Mouse (Mus musculus) brain, embryonic 14.5 days (tissue): ENCODE measurements around the gene Adck1. TPM values are rescaled to one million over a fixed set of nuclear protein-coding genes. Genes with fewer than 3 reads are reported as not detected.
A peak's percentile ranks its signal among the peaks of the same experiment; 100 is the strongest.
"Not testable (repeated sequence)": the region's sequence is repeated elsewhere in the genome, so short reads cannot be mapped to it uniquely, and the experiment has no call there.

Experiments used
- DNase-seq: peaks from one replicate; pipeline ENCODE4 v3.0.0-alpha.2; 2011; ENCODE audit warnings: low read depth
- CTCF ChIP-seq: fragments of 200-500 bp; IDR thresholded peaks from 2 replicates; pipeline ENCODE4 v1.5.1; 2012; ENCODE audit warnings: inconsistent platforms, mild to moderate bottlenecking, moderate library complexity, borderline replicate concordance; ENCODE audit not compliant: insufficient read depth, insufficient read length; ENCODE audit errors: extremely low read depth
- POLR2A ChIP-seq: fragments of 200-500 bp; IDR thresholded peaks from 2 replicates; pipeline ENCODE4 v1.6.1; 2012; ENCODE audit warnings: mild to moderate bottlenecking, inconsistent platforms, borderline replicate concordance; ENCODE audit not compliant: poor library complexity, insufficient read depth, insufficient read length, severe bottlenecking; ENCODE audit errors: extremely low read depth
- polyA plus RNA-seq: library from polyadenylated mRNA; depleted of rRNA; stranded (reverse); fragments of >200 nt; gene quantifications from 2 replicates; pipeline ENCODE4 v1.2.3, GENCODE M21; 2012; rRNA removed

The Adck1 gene
- polyA plus RNA-seq, 1 experiment: 35.2 TPM

DNA sequence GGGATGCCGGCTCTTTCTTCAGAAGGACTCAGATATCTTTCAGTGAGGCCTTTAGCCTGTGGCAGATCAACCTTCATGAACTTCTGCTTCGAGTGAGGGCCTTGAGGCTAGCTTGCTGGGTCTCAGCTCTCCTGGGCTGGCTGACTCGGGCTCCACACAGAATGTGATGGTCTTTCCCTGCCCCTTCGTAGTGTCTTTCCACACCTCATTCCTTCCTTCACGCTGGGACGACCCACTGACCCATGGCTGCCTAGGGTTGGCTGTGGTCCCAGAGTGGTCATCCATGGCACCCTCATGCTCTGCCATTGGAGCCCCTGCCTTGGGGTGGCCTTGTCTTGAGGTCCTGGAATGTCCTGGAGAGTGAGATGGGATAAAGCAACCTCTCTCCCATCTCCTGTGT, 100.7 kb downstream of the Adck1 start:
- DNase-seq: no peak

DNA sequence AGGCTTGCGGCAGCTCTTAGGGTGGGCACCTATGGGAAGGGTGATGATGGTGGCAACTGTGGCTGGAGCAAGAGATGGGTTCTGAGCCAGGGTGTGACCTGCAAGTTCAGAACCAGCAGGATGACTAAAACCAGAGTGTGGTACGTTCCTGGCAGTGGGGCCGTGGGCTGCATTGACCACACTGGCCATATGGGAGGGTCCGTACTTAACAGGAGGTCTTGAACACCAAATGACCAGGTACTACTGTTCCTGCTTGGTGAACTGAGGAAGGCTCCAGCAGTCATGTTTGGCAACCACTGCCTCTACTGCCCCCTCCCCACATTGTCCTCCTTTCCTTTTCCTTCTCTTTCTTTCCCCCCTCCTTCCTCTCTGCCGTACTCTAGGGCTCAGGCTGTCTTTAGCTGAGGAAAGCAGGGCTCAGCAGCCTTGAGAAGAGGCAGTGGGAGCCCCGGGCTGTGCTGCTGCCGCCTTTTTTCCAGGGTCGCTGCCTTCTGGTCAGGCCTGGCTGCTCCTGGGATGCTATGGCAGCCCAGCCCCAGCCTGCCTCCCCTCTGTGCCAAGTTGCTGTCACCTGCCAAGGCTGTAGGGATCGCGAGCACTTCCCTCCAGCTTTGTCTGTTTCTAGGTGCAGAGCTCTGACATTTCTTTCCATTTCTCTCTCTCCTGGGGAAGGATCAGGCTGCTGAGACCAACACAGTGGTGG, 103.4 kb downstream of the Adck1 start:
- no peak for TF ChIP-seq CTCF
- DNase-seq: no peak

More for the DNA sequence above, 100.7 kb downstream of the Adck1 start:
- TF ChIP-seq CTCF (no peak), POLR2A (no peak)

DNA sequence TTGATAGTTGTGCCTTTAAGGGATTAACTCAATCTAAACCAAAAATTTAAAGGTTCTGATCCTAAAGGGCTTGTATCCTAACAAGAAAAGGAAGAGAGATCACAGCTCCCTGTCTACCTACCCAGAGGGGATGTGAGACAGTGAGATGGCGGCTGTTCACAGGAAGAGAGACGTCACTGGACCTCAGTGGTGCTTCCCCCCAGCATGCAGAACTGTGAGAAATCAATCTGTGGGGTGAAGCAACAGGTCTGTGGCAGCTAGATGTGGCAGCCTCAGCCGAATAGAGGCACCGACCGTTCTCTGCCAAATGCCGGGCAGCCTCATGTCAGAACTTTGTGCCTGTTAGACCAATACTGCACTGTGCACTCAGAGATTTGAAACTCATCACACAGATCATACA, 106.4 kb downstream of the Adck1 start:
- no peak for TF ChIP-seq POLR2A
- TF ChIP-seq CTCF: no peak
- no peak for DNase-seq

DNA sequence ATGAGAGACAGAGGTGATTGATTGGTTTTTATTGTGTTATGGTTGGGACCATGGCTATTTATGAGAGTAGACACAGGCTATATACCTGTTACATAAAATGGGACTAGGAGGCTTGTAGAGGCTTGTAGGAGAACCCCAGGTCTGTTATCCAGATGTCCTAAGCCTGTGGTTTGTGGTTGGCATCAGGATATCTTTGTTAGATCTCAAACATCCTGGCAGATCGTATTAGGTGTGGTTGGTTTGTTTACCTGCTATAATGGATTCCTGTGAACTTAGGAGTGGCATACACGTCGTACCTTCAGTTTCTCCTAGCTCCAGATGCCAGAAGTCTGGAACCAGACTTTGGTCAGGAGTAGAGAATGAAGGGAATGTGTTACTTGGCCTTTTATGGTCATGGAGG, 106.9 kb downstream of the Adck1 start:
- TF ChIP-seq CTCF (no peak), POLR2A (no peak)

DNA sequence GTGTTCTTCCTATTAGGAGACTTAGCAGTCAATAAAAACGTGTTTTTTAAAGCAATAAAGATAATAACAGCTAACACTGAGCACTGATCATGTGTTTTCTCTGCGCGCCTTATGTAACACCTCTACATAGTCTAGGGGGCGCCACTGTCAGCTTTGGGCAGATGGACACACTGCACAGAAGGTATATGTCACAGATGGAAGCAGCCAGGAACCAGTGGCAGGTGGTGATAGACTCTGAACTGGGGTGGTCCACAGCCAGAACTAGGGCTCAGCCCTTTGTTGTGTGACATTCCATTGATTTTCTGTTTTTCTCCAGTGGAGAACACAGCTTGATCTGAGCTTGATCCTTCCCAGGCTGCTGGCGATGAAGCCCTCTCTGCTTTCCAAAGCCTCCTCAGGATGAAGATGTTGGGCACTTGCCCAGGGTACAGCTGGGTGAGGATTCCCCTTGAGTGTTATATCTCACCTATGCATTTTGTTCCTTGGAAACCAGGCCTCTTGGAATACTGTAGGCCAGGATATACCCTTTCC, 107.6 kb downstream of the Adck1 start:
- TF ChIP-seq CTCF (no peak), POLR2A (no peak)
- DNase-seq: no peak

More for the DNA sequence above, 106.9 kb downstream of the Adck1 start:
- no peak for DNase-seq

DNA sequence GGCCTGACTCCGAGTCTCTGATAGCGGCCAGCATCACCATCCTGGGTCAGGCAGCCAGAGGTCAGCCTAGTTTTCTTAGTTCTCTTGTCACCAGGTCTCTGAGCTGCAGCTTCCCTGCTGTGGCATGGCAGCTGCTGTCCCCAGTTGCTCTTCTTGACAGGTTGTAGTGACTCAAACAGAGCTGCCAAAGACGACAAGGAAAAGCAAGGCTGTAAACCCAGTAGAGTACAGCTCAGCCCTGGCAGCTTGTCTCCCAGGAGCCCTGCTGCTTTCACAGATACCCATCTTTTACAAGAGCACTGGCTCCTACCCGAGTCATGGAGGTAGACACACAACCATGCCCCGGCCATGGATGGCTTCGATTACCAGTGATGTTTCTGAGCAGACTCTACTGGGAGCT, 108.3 kb downstream of the Adck1 start:
- no peak for DNase-seq
- no peak for TF ChIP-seq POLR2A
- no peak for TF ChIP-seq CTCF

DNA sequence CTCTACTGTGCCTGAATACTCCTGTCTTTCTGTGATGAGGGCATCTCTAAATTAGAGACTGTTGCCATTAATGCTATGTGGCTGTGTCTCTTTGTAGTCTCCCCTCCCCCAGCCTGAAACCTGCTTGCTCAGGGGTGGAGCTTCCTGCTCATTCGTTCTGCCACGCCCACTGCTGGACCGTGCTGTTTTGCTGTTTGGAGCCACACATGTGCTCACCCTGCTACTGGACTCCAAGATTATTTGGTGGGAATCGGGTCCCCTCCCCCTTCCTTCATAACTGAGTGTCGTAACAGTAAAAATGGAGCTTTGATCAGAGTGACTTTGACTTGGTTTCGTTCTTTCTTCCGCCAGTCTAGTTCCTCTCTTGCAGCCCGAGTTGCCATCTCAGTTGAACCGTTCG, 111.5 kb downstream of the Adck1 start:
- DNase-seq: not testable (repeated sequence)

DNA sequence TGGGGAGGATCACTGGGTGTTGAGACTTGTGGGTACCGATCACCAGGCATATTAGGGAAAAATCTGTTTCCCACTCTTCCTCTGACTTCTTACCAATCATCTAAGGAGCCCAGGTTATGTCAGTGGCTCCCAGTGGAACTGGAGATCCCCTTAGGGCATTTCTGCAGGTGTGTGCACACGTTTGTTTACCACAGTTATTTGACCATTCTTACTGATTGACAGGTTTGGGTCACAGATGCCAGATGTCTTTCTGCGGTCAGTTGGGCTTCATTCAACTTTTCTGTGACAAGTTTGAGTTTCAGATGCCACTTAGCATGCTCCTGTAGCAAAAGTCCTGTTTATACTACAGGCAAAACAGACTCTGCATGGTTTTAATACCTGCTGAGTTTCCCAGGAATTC, 112.5 kb downstream of the Adck1 start:
- TF ChIP-seq CTCF (no peak), POLR2A (no peak)
- DNase-seq: no peak

DNA sequence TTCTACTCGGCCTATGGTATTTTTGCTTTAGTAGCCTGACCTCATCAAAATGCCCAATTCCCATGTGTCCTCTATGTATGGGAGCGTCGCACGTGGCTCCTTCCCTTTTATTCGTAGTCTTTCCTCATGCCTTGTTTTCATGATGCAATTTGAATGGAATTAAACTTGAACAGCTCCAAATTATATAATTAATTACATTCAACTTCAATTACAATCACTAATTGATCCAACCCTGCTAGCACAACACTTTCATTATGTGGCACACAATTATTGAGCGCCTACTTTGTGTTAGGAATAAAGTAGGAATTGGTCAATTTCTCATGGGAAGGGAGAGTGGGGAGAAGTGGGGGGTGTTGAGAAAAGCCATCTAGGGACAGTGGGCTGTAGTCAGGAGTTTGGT, 113.4 kb downstream of the Adck1 start:
- no peak for TF ChIP-seq POLR2A
- TF ChIP-seq CTCF: no peak
- DNase-seq: peak; percentile 32

DNA sequence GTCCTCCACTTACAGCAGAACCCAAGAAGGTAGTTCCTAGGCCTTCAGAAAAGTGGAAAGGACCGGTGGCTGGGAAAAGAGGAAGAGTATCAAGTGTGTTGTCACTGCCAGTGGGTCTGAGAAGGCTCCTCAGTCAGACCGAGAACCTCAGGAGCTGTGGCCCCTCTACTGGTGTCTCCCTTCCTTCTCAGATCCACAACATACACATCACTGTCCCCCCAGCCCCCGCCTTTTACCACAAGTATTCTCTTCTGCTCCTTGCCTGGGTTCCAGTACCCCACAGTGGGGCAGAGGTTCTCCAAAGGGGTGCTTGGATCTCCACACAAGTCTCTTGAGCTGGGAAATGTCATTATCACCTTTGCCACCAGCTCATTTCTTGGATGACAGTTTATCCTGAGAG, 115.5 kb downstream of the Adck1 start:
- DNase-seq: no peak
- no peak for TF ChIP-seq CTCF
- no peak for TF ChIP-seq POLR2A

DNA sequence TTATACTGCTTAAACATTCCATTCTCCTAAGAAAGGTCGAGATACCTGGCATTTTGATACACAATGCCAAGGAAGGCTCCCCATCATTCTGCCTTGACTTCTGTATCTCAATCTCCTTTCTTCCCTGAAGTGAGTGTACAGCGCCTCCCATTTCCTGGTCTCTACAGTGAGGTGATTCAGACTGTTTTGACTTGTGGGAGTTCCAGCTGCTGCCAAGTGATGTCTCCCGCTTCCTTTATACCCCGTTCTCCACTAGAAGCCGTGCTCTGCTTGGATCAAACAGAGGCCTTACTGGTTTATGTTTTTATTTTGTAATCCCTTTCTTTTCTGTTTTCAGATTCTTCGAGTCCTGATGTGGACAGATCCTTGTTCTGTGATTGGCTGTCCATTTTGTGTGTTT, 116.3 kb downstream of the Adck1 start:
- DNase-seq: no peak
- TF ChIP-seq CTCF (no peak), POLR2A (no peak)

DNA sequence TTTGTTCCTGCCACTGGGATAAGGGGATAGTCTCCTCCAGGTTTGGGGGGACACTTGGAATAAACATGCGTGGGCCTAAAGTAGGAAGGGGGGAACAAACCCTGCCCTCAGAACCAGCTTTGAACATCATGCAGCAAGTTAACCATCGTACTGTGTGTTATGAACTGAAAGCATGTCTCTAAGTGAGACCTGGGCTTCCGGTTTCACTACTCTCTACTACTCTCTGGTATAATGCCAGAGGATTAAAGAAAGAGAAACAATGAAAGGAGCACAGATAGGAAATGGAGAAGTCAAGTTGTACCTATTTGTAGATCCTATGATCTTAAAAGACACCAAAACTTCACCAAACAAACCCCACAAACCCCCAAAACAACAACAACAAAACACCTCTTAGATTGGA, 121.3 kb downstream of the Adck1 start:
- no peak for TF ChIP-seq CTCF
- no peak for TF ChIP-seq POLR2A
- DNase-seq: no peak

DNA sequence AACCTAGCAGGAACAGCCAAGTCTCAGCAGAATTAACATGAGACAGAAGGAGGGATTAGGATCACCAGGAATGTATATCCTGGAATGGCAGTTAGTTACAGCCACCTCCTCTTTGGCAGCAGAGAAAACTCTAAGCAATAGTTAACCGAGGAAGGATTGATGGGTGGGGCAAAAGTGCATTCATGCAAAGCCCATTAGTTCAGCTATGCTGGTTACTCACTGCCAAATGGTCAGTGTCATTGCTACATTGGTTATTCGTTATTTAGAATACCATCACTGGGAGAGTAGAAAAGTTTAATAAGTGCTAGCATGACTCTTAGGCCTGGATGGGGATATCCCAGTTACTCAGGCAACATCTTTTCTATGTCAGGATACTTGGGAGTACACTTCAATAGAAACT, 130.5 kb downstream of the Adck1 start:
- no peak for DNase-seq
- TF ChIP-seq CTCF (no peak), POLR2A (no peak)

Other genes starting within 250 kb of the Adck1 start
- gene Gm10436, start 178.4 kb upstream of the Adck1 start, polyA plus RNA-seq: not detected in 2 replicates
- gene Gm8332, start 110.5 kb upstream of the Adck1 start, polyA plus RNA-seq: not detected in 2 replicates
- not detected in 2 replicates for gene Gm5662, start 86.1 kb upstream of the Adck1 start, polyA plus RNA-seq
- not detected in 2 replicates for gene Gm5039, start 36.5 kb upstream of the Adck1 start, polyA plus RNA-seq